Mouse (Mus musculus): Measurements from ENCODE around the gene Ptcd1. TPM values are rescaled to one million over a fixed set of nuclear protein-coding genes. Genes with fewer than 3 reads are reported as not detected.
"Not testable (repeated sequence)": the region's sequence is repeated elsewhere in the genome, so short reads cannot be mapped to it uniquely, and the experiment has no call there.

Gene Ptcd1
- polyA plus RNA-seq (2015; fragmentation: Nextera tagmentation; extraction: Ambion mirVana), result 25.0 and 26.5 TPM in 2 replicates

GRCm38 (mm10) chr5:145166536-145167305 is at the start of gene Ptcd1, which contains the start of gene Cpsf4:
Ptcd1 (minus strand) TSS chr5:145167108.
Cpsf4 (plus strand) TSS chr5:145167213.
- Histone ChIP-seq H3K4me3 (peak within 1 kb of the TSS; percentile 66), H3K27ac (peak within 1 kb of the TSS; percentile 76), H3K27me3 (replicated peaks) (no peaks in the 10 kb centered on the region), H3K4me1 (peaks cover 32% of the 10 kb centered on the region), H3K9me3 (no peaks in the 10 kb centered on the region), H3K9ac (peak within 1 kb of the TSS; percentile 62), H3K36me3 (replicated peaks) (peaks cover 9% of the 10 kb centered on the region), H3K4me2 (peak within 1 kb of the TSS; percentile 80)
- ATAC-seq (replicated peaks), result peak; percentile 94
- WGBS, result under 1% methylated on average over 48 of the region's 51 CpGs

- Histone ChIP-seq H3K27me3 (replicated peaks) (no peaks in the 10 kb centered on the region), H3K36me3 (replicated peaks) (peaks cover 32% of the 10 kb centered on the region), H3K4me2 (no peak overlapping the region), H3K9me3 (no peaks in the 10 kb centered on the region), H3K4me1 (no peaks in the 10 kb centered on the region), H3K4me3 (no peak overlapping the region), H3K27ac (no peak overlapping the region), H3K9ac (no peak overlapping the region)
- ATAC-seq (replicated peaks), result no peak
- 66% methylated on average over 4 of the region's 4 CpGs for WGBS
Measured at GRCm38 (mm10) chr5:145214679-145215078, 47.8 kb upstream of the Ptcd1 start.

- Histone ChIP-seq H3K9me3 (no peaks in the 10 kb centered on the region), H3K27me3 (replicated peaks) (no peaks in the 10 kb centered on the region), H3K4me1 (no peaks in the 10 kb centered on the region), H3K9ac (no peak overlapping the region), H3K36me3 (replicated peaks) (peaks cover 26% of the 10 kb centered on the region), H3K27ac (no peak overlapping the region), H3K4me2 (no peak overlapping the region), H3K4me3 (no peak overlapping the region)
- no peak for ATAC-seq (replicated peaks)
- 92% methylated on average over 3 of the region's 3 CpGs for WGBS
Measured at GRCm38 (mm10) chr5:145213505-145213904, 46.6 kb upstream of the Ptcd1 start.

- H3K27me3 ChIP-seq (replicated peaks), result no peaks in the 10 kb centered on the region
- H3K27ac ChIP-seq, result no peak overlapping the region
- H3K36me3 ChIP-seq (replicated peaks), result peaks cover 23% of the 10 kb centered on the region
- H3K9ac ChIP-seq, result no peak overlapping the region
- no peak overlapping the region for H3K4me3 ChIP-seq
- WGBS, result 93% methylated on average over 4 of the region's 4 CpGs
- no peaks in the 10 kb centered on the region for H3K9me3 ChIP-seq
- no peak overlapping the region for H3K4me2 ChIP-seq
- ATAC-seq (replicated peaks), result no peak
- H3K4me1 ChIP-seq, result no peaks in the 10 kb centered on the region
Measured at GRCm38 (mm10) chr5:145212216-145212615, 45.3 kb upstream of the Ptcd1 start.

GRCm38 (mm10) chr5:145211340-145211739 is 44.4 kb upstream of the Ptcd1 start:
- no peaks in the 10 kb centered on the region for H3K9me3 ChIP-seq
- WGBS, result 99% methylated on average over 4 of the region's 4 CpGs
- ATAC-seq (replicated peaks), result no peak
- H3K4me2 ChIP-seq, result no peak overlapping the region
- peaks cover 23% of the 10 kb centered on the region for H3K36me3 ChIP-seq (replicated peaks)
- no peak overlapping the region for H3K9ac ChIP-seq
- no peak overlapping the region for H3K4me3 ChIP-seq
- no peak overlapping the region for H3K27ac ChIP-seq
- no peaks in the 10 kb centered on the region for H3K27me3 ChIP-seq (replicated peaks)
- H3K4me1 ChIP-seq, result no peaks in the 10 kb centered on the region

GRCm38 (mm10) chr5:145208391-145208790 is 41.5 kb upstream of the Ptcd1 start:
- H3K27me3 ChIP-seq (replicated peaks); H3K9me3 ChIP-seq; H3K4me3 ChIP-seq; H3K4me2 ChIP-seq; H3K27ac ChIP-seq; H3K9ac ChIP-seq; ATAC-seq (replicated peaks): not testable (repeated sequence)
- Histone ChIP-seq H3K4me1 (peaks cover 15% of the 10 kb centered on the region), H3K36me3 (replicated peaks) (peaks cover 14% of the 10 kb centered on the region)
- 48% methylated on average over 11 of the region's 11 CpGs for WGBS

- Histone ChIP-seq H3K9ac (no peak overlapping the region), H3K36me3 (replicated peaks) (peaks cover 14% of the 10 kb centered on the region), H3K9me3 (no peaks in the 10 kb centered on the region), H3K4me1 (peaks cover 15% of the 10 kb centered on the region), H3K27ac (no peak overlapping the region), H3K4me3 (no peak overlapping the region), H3K4me2 (no peak overlapping the region), H3K27me3 (replicated peaks) (no peaks in the 10 kb centered on the region)
- no peak for ATAC-seq (replicated peaks)
- WGBS, result 84% methylated on average over 6 of the region's 6 CpGs
Measured at GRCm38 (mm10) chr5:145207954-145208353, 41.0 kb upstream of the Ptcd1 start.

GRCm38 (mm10) chr5:145207385-145207784 is 40.5 kb upstream of the Ptcd1 start:
- Histone ChIP-seq H3K4me2 (no peak overlapping the region), H3K4me1 (peaks cover 15% of the 10 kb centered on the region), H3K27me3 (replicated peaks) (no peaks in the 10 kb centered on the region), H3K27ac (no peak overlapping the region), H3K36me3 (replicated peaks) (peaks cover 14% of the 10 kb centered on the region), H3K9me3 (no peaks in the 10 kb centered on the region), H3K4me3 (no peak overlapping the region), H3K9ac (no peak overlapping the region)
- 99% methylated on average over 6 of the region's 6 CpGs for WGBS
- ATAC-seq (replicated peaks), result no peak

- WGBS, result 22% methylated on average over 9 of the region's 9 CpGs
- Histone ChIP-seq H3K4me3 (peak overlapping the region; percentile 49), H3K36me3 (replicated peaks) (peaks cover 4% of the 10 kb centered on the region; the same call in 1 of the 2 replicates), H3K4me2 (peak overlapping the region; percentile 53), H3K27me3 (replicated peaks) (no peaks in the 10 kb centered on the region), H3K9me3 (no peaks in the 10 kb centered on the region), H3K4me1 (peaks cover 28% of the 10 kb centered on the region), H3K27ac (no peak overlapping the region), H3K9ac (peak overlapping the region; percentile 37; the same call in 1 of the 2 replicates)
- no peak for ATAC-seq (replicated peaks)
Measured at GRCm38 (mm10) chr5:145205041-145205440, 38.1 kb upstream of the Ptcd1 start.

- Histone ChIP-seq H3K4me1 (peaks cover 32% of the 10 kb centered on the region), H3K9ac (peak within 1 kb of the TSS; percentile 39; the same call in 1 of the 2 replicates), H3K36me3 (replicated peaks) (peaks cover 4% of the 10 kb centered on the region; the same call in 1 of the 2 replicates), H3K9me3 (no peaks in the 10 kb centered on the region), H3K27ac (peak within 1 kb of the TSS; percentile 92), H3K4me3 (peak within 1 kb of the TSS; percentile 49), H3K4me2 (peak within 1 kb of the TSS; percentile 53), H3K27me3 (replicated peaks) (no peaks in the 10 kb centered on the region)
- ATAC-seq (replicated peaks), result peak; percentile 95
- under 1% methylated on average over 22 of the region's 22 CpGs for WGBS
Measured at GRCm38 (mm10) chr5:145203936-145204691, 37.2 kb upstream of the Ptcd1 start, which contains the start of gene Zkscan5. Zkscan5 (plus strand) TSS chr5:145204562.

- no peaks in the 10 kb centered on the region for H3K27me3 ChIP-seq (replicated peaks)
- 55% methylated on average over 3 of the region's 3 CpGs for WGBS
- no peak overlapping the region for H3K27ac ChIP-seq
- peaks cover 3% of the 10 kb centered on the region; the same call in 1 of the 2 replicates for H3K36me3 ChIP-seq (replicated peaks)
- ATAC-seq (replicated peaks), result no peak
- no peak overlapping the region for H3K9ac ChIP-seq
- H3K4me3 ChIP-seq, result no peak overlapping the region
- no peaks in the 10 kb centered on the region for H3K9me3 ChIP-seq
- no peak overlapping the region for H3K4me2 ChIP-seq
- peaks cover 32% of the 10 kb centered on the region for H3K4me1 ChIP-seq
Measured at GRCm38 (mm10) chr5:145202446-145202845, 35.5 kb upstream of the Ptcd1 start.

- Histone ChIP-seq H3K9me3 (no peaks in the 10 kb centered on the region), H3K9ac (peak within 1 kb of the TSS; percentile 59), H3K27ac (peak within 1 kb of the TSS; percentile 71), H3K27me3 (replicated peaks) (no peaks in the 10 kb centered on the region), H3K4me2 (peak within 1 kb of the TSS; percentile 96), H3K36me3 (replicated peaks) (peaks cover 5% of the 10 kb centered on the region; the same call in 1 of the 2 replicates), H3K4me3 (peak within 1 kb of the TSS; percentile 75), H3K4me1 (peaks cover 32% of the 10 kb centered on the region)
- peak; percentile 9; the same call in 1 of the 2 replicates for ATAC-seq (replicated peaks)
- WGBS, result 2% methylated on average over 37 of the region's 37 CpGs
Measured at GRCm38 (mm10) chr5:145201321-145201991, 34.5 kb upstream of the Ptcd1 start, which contains the start of gene Zkscan14. Zkscan14 (minus strand) TSS chr5:145201868.
